Mouse (Mus musculus) erythroblast, embryonic 14.5 days (primary cell): ENCODE measurements around the gene Tcl1b4.

Experiments used
- GATA1 ChIP-seq: IDR thresholded peaks from 2 replicates; pipeline ENCODE4 v1.6.1; 2012; ENCODE audit warnings: low read length, inconsistent platforms, mixed read lengths
- TAL1 ChIP-seq: IDR thresholded peaks from 3 replicates; pipeline ENCODE4 v1.6.1; 2012; ENCODE audit warnings: low read length, inconsistent platforms, mixed read lengths

- TF ChIP-seq GATA1 (no peak), TAL1 (no peak)
Observed at GRCm38 (mm10) chr12:105158842-105159241, 42.9 kb upstream of the Tcl1b4 start.
